Mouse (Mus musculus) liver, embryonic 13.5 days (tissue): ENCODE measurements around the gene Gale. TPM values are rescaled to one million over a fixed set of nuclear protein-coding genes. Genes with fewer than 3 reads are reported as not detected.

Experiments
- ATAC-seq: fragments of 200-750 bp; cut with Nextera tagmentation; 2 replicates; pipeline ENCODE4 v1.8.0; 2017; ENCODE audit warnings: low read depth, mild to moderate bottlenecking, moderate number of reproducible peaks, moderate library complexity
- DNase-seq: peaks from one replicate; pipeline ENCODE4 v3.0.0; 2022
- H3K27ac ChIP-seq: fragments of 300-500 bp; sonication (generic); 2 replicates; pipeline ENCODE4 v1.5.1; 2015; ENCODE audit warnings: moderate library complexity, mild to moderate bottlenecking, inconsistent platforms
- H3K27me3 ChIP-seq: fragments of 300-500 bp; sonication (generic); 2 replicates; pipeline ENCODE4 v1.6.1; 2015; ENCODE audit warnings: mild to moderate bottlenecking, inconsistent platforms
- H3K36me3 ChIP-seq: fragments of 300-500 bp; sonication (generic); 2 replicates; pipeline ENCODE4 v1.6.1; 2015; ENCODE audit warnings: mild to moderate bottlenecking, inconsistent platforms
- H3K4me1 ChIP-seq: fragments of 300-500 bp; sonication (generic); replicated peaks from 2 replicates; pipeline ENCODE4 v1.6.1; 2015; ENCODE audit warnings: inconsistent platforms
- H3K4me2 ChIP-seq: fragments of 300-500 bp; sonication (generic); 2 replicates; pipeline ENCODE4 v1.6.1; 2015; ENCODE audit warnings: inconsistent platforms, mild to moderate bottlenecking, moderate library complexity
- H3K4me3 ChIP-seq: fragments of 300-500 bp; sonication (generic); replicated peaks from 2 replicates; pipeline ENCODE4 v1.5.1; 2015; ENCODE audit warnings: mild to moderate bottlenecking, inconsistent platforms
- H3K9ac ChIP-seq: fragments of 300-500 bp; sonication (generic); 2 replicates; pipeline ENCODE4 v1.6.1; 2015; ENCODE audit warnings: mild to moderate bottlenecking, inconsistent platforms
- H3K9me3 ChIP-seq: fragments of 300-500 bp; sonication (generic); replicated peaks from 2 replicates; pipeline ENCODE4 v1.6.1; 2016; ENCODE audit warnings: inconsistent platforms
- WGBS: fragments of 180-500 bp; shearing (Covaris S2); methylation state at CpG from one replicate; pipeline ENCODE4 v1.1.7; 2015; ENCODE audit not compliant: insufficient replicate concordance; 5-methylcytosine and 5-hydroxymethylcytosine counted together
- polyA plus RNA-seq: library from polyadenylated mRNA; unstranded; fragments of >200 nt; fragmentation: Nextera tagmentation; extraction: Ambion mirVana; gene quantifications from 2 replicates; pipeline ENCODE4 v1.2.1, GENCODE M21; 2015

Gene Gale
- polyA plus RNA-seq, 1 experiment from 2014 or later: 35.6 TPM

- Histone ChIP-seq H3K4me3 (peak within 1 kb of the TSS; percentile 90), H3K9ac (peak within 1 kb of the TSS; percentile 91), H3K27ac (peak within 1 kb of the TSS; percentile 77), H3K4me1 (peaks cover 48% of the 10 kb centered on the region), H3K9me3 (no peaks in the 10 kb centered on the region), H3K27me3 (no peaks in the 10 kb centered on the region), H3K36me3 (peaks cover 11% of the 10 kb centered on the region), H3K4me2 (peak within 1 kb of the TSS; percentile 89)
- ATAC-seq (peak; percentile 82), DNase-seq (peak; percentile 94)
- WGBS: under 1% methylated on average over 23 of the region's 23 CpGs
Measured at GRCm38 (mm10) chr4:135946278-135946658, 17.3 kb upstream of the Gale start, which contains the start of gene Hmgcl. TSS of gene Hmgcl (plus strand) at chr4:135946448.

GRCm38 (mm10) chr4:135946659-135947301 lies 16.7 kb upstream of the Gale start:
- Histone ChIP-seq H3K27ac (peak overlapping the region; percentile 75), H3K27me3 (no peaks in the 10 kb centered on the region), H3K36me3 (peaks cover 16% of the 10 kb centered on the region), H3K9ac (peak overlapping the region; percentile 91), H3K4me1 (peaks cover 48% of the 10 kb centered on the region), H3K4me3 (peak overlapping the region; percentile 90), H3K4me2 (peak overlapping the region; percentile 89), H3K9me3 (peaks cover 5% of the 10 kb centered on the region)
- under 1% methylated on average over 28 of the region's 28 CpGs for WGBS
- ATAC-seq (peak; percentile 39), DNase-seq (no peak)

- Histone ChIP-seq H3K9me3 (peaks cover 6% of the 10 kb centered on the region), H3K4me3 (no peak overlapping the region), H3K4me1 (peaks cover 49% of the 10 kb centered on the region), H3K27me3 (no peaks in the 10 kb centered on the region), H3K36me3 (peaks cover 30% of the 10 kb centered on the region), H3K9ac (no peak overlapping the region), H3K4me2 (peak overlapping the region; percentile 89; the same call in 1 of the 2 replicates), H3K27ac (no peak overlapping the region)
- WGBS: 80% methylated on average over 8 of the region's 8 CpGs
- no peak for DNase-seq
- no peak for ATAC-seq
Measured at GRCm38 (mm10) chr4:135948142-135948541, 15.4 kb upstream of the Gale start.

- H3K9me3 ChIP-seq: peaks cover 6% of the 10 kb centered on the region
- peaks cover 35% of the 10 kb centered on the region for H3K36me3 ChIP-seq
- no peak overlapping the region for H3K9ac ChIP-seq
- 87% methylated on average over 10 of the region's 10 CpGs for WGBS
- DNase-seq (no peak), ATAC-seq (no peak)
- H3K4me3 ChIP-seq: no peak overlapping the region
- H3K4me2 ChIP-seq: no peak overlapping the region
- no peak overlapping the region for H3K27ac ChIP-seq
- H3K27me3 ChIP-seq: no peaks in the 10 kb centered on the region
- peaks cover 47% of the 10 kb centered on the region for H3K4me1 ChIP-seq
Measured at GRCm38 (mm10) chr4:135949475-135949874, 14.1 kb upstream of the Gale start.

GRCm38 (mm10) chr4:135949911-135950310 lies 13.6 kb upstream of the Gale start:
- no peak for ATAC-seq
- Histone ChIP-seq H3K27ac (no peak overlapping the region), H3K9me3 (peaks cover 6% of the 10 kb centered on the region), H3K4me1 (peaks cover 47% of the 10 kb centered on the region), H3K27me3 (no peaks in the 10 kb centered on the region), H3K4me3 (no peak overlapping the region), H3K4me2 (no peak overlapping the region), H3K36me3 (peaks cover 39% of the 10 kb centered on the region), H3K9ac (no peak overlapping the region)
- no peak for DNase-seq
- WGBS: 64% methylated on average over 6 of the region's 6 CpGs

- DNase-seq (no peak), ATAC-seq (no peak)
- Histone ChIP-seq H3K36me3 (peaks cover 43% of the 10 kb centered on the region), H3K9ac (no peak overlapping the region), H3K27me3 (no peaks in the 10 kb centered on the region), H3K4me1 (peaks cover 46% of the 10 kb centered on the region), H3K4me2 (no peak overlapping the region), H3K4me3 (no peak overlapping the region), H3K9me3 (peaks cover 6% of the 10 kb centered on the region), H3K27ac (no peak overlapping the region)
- WGBS: 83% methylated on average over 6 of the region's 6 CpGs
Measured at GRCm38 (mm10) chr4:135950365-135950764, 13.2 kb upstream of the Gale start.

- H3K9ac ChIP-seq: no peak overlapping the region
- peaks cover 52% of the 10 kb centered on the region for H3K36me3 ChIP-seq
- no peak overlapping the region for H3K27ac ChIP-seq
- no peak overlapping the region for H3K4me2 ChIP-seq
- no peaks in the 10 kb centered on the region for H3K27me3 ChIP-seq
- no peak overlapping the region for H3K4me3 ChIP-seq
- H3K4me1 ChIP-seq: peaks cover 38% of the 10 kb centered on the region
- peaks cover 6% of the 10 kb centered on the region for H3K9me3 ChIP-seq
- 79% methylated on average over 3 of the region's 3 CpGs for WGBS
- ATAC-seq (no peak), DNase-seq (no peak)
Measured at GRCm38 (mm10) chr4:135951505-135951904, 12.0 kb upstream of the Gale start.

- H3K9me3 ChIP-seq: peaks cover 6% of the 10 kb centered on the region
- no peak for ATAC-seq
- H3K4me2 ChIP-seq: no peak overlapping the region
- no peak for DNase-seq
- H3K27ac ChIP-seq: no peak overlapping the region
- peaks cover 61% of the 10 kb centered on the region for H3K36me3 ChIP-seq
- H3K4me3 ChIP-seq: no peak overlapping the region
- WGBS: 68% methylated on average over 3 of the region's 3 CpGs
- H3K27me3 ChIP-seq: no peaks in the 10 kb centered on the region
- H3K9ac ChIP-seq: no peak overlapping the region
- H3K4me1 ChIP-seq: peaks cover 25% of the 10 kb centered on the region
Measured at GRCm38 (mm10) chr4:135953179-135953578, 10.3 kb upstream of the Gale start.

GRCm38 (mm10) chr4:135954241-135954640 lies 9.3 kb upstream of the Gale start:
- Histone ChIP-seq H3K4me1 (peaks cover 24% of the 10 kb centered on the region), H3K27ac (peak overlapping the region; percentile 53; the same call in 1 of the 2 replicates), H3K36me3 (peaks cover 66% of the 10 kb centered on the region), H3K9me3 (peaks cover 6% of the 10 kb centered on the region), H3K4me2 (no peak overlapping the region), H3K27me3 (no peaks in the 10 kb centered on the region), H3K4me3 (no peak overlapping the region), H3K9ac (no peak overlapping the region)
- ATAC-seq (peak; percentile 49), DNase-seq (no peak)
- WGBS: 14% methylated on average over 2 of the region's 2 CpGs

GRCm38 (mm10) chr4:135955886-135956285 lies 7.6 kb upstream of the Gale start:
- Histone ChIP-seq H3K27ac (no peak overlapping the region), H3K36me3 (peaks cover 77% of the 10 kb centered on the region), H3K4me1 (peaks cover 21% of the 10 kb centered on the region), H3K27me3 (no peaks in the 10 kb centered on the region), H3K4me3 (no peak overlapping the region), H3K9me3 (peaks cover 6% of the 10 kb centered on the region), H3K9ac (no peak overlapping the region), H3K4me2 (no peak overlapping the region)
- ATAC-seq: no peak
- 78% methylated on average over 9 of the region's 9 CpGs for whole genome bisulfite sequencing
- no peak for DNase-seq

GRCm38 (mm10) chr4:135958354-135958753 lies 5.2 kb upstream of the Gale start:
- 72% methylated on average over 8 of the region's 8 CpGs for WGBS
- DNase-seq (no peak), ATAC-seq (peak; percentile 42)
- Histone ChIP-seq H3K27ac (peak overlapping the region; percentile 76), H3K27me3 (no peaks in the 10 kb centered on the region), H3K9ac (no peak overlapping the region), H3K4me3 (no peak overlapping the region), H3K4me1 (peaks cover 35% of the 10 kb centered on the region), H3K4me2 (peak overlapping the region; percentile 33), H3K36me3 (peaks cover 64% of the 10 kb centered on the region), H3K9me3 (no peaks in the 10 kb centered on the region)

- ATAC-seq (no peak), DNase-seq (peak; percentile 74)
- no peak overlapping the region for H3K27ac ChIP-seq
- peaks cover 50% of the 10 kb centered on the region for H3K4me1 ChIP-seq
- no peak overlapping the region for H3K4me3 ChIP-seq
- H3K36me3 ChIP-seq: peaks cover 52% of the 10 kb centered on the region
- H3K27me3 ChIP-seq: no peaks in the 10 kb centered on the region
- no peak overlapping the region for H3K4me2 ChIP-seq
- 34% methylated on average over 5 of the region's 5 CpGs for WGBS
- H3K9me3 ChIP-seq: no peaks in the 10 kb centered on the region
- no peak overlapping the region for H3K9ac ChIP-seq
Measured at GRCm38 (mm10) chr4:135960717-135961116, 2.8 kb upstream of the Gale start.
